Mouse (Mus musculus): ENCODE measurements around the gene Col26a1. TPM values are rescaled to one million over a fixed set of nuclear protein-coding genes. Genes with fewer than 3 reads are reported as not detected.

Col26a1 gene
- polyA plus RNA-seq (2016; fragmentation: Nextera tagmentation; extraction: Ambion mirVana), result 103 and 118 TPM in 2 replicates

DNA sequence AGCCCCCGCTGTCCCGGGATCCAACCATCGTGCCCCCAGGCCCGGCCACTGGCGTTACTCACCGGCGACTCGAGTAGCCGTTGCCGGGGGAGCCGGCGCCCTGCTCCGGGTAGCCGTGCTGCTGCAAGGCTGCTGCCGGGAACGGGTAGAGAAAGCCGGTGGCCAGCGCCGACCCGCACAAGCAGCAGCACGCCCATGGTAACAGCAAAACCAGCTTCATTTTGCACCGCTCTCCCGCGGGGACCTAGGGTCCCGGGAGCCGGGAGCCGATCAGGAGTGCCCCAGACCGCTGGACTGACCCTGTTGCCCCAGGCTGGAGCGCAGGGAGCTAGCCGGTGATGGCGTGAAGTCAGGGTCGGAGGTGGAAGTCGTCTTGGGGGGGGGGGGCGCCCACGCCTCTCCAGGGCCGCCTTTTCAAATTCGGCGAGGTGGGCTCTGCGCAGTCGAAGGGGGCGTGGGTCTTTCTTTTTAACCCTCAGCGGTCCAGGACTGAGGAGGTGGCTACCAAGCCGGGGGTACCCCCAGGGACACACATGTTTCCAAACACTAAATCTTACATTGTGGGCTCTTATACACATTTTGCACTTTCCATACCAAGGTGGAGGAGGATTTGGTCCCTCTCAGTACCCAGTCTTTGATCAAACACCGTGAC lies at the start of gene Col26a1:
TSS of gene Col26a1 (minus strand) at position 422 of the 652 bp plus-strand sequence.
- Histone ChIP-seq H3K4me3 (peak within 1 kb of the TSS; percentile 90), H3K27me3 (replicated peaks; ENCODE audit: low read depth, poor library complexity, severe bottlenecking) (peaks cover 33% of the 10 kb centered on the region), H3K9me3 (no peaks in the 10 kb centered on the region), H3K4me1 (peaks cover 54% of the 10 kb centered on the region), H3K36me3 (replicated peaks) (peaks cover 28% of the 10 kb centered on the region), H3K27ac (replicated peaks) (peak within 1 kb of the TSS; percentile 97)
- peak; percentile 80 for DNase-seq (ENCODE audit: low spot score)
- under 1% methylated on average over 44 of the region's 44 CpGs for WGBS

DNA sequence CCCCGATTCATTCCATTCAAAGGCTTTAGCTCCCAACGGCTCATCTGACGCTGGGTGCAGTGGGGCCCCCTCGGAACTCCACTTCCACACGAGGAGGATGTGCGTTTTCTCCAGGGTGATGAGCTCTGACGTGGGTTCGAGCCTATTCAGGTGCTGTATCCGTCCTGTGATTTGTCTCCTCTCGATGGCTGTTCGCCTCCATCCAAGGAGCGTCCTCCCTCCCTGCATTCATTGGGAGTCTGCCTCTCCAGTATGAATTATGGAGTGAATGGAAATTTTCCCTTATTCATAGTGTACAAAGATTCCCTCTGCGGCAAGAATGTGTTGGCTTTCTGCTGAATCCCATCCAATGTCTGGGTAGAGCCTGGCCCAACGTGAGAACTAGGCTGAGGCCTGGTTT lies 48.9 kb upstream of the Col26a1 start:
- 0 out of 2 replicates have a peak, but pooled peaks cover 4% of the 10 kb centered on the region for H3K36me3 ChIP-seq (replicated peaks)
- no peak for DNase-seq (ENCODE audit: low spot score)
- H3K9me3 ChIP-seq, result no peaks in the 10 kb centered on the region
- no peak overlapping the region for H3K27ac ChIP-seq (replicated peaks)
- H3K4me1 ChIP-seq, result peaks cover 5% of the 10 kb centered on the region
- no peak overlapping the region for H3K4me3 ChIP-seq
- WGBS, result 87% methylated on average over 14 of the region's 14 CpGs
- no peaks in the 10 kb centered on the region for H3K27me3 ChIP-seq (replicated peaks; ENCODE audit: low read depth, poor library complexity, severe bottlenecking)

DNA sequence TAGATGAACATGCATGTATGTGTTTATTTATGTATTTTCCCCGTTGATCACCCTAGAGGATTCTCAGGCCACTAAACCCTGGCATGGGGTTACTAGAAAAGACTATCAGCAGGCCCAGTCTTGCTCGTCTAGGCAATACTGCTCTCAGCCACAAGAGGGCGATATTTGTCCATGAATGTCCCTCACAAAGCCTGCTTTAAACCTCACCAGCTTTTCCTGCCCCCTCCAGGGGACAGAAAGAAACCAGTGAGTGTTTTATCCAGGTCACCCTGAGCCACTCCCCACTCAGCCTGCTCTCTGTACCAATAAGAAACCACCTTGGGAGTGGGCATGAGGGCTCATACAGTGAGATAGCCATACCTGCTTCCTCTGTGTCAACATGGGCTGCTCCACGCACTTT lies 46.1 kb upstream of the Col26a1 start:
- WGBS, result 21% methylated on average over 4 of the region's 4 CpGs
- peak; percentile 89 for DNase-seq (ENCODE audit: low spot score)
- Histone ChIP-seq H3K9me3 (no peaks in the 10 kb centered on the region), H3K27me3 (replicated peaks; ENCODE audit: low read depth, poor library complexity, severe bottlenecking) (no peaks in the 10 kb centered on the region), H3K4me1 (peaks cover 5% of the 10 kb centered on the region), H3K27ac (replicated peaks) (peak overlapping the region; percentile 79), H3K36me3 (replicated peaks) (peaks cover 13% of the 10 kb centered on the region), H3K4me3 (no peak overlapping the region)

DNA sequence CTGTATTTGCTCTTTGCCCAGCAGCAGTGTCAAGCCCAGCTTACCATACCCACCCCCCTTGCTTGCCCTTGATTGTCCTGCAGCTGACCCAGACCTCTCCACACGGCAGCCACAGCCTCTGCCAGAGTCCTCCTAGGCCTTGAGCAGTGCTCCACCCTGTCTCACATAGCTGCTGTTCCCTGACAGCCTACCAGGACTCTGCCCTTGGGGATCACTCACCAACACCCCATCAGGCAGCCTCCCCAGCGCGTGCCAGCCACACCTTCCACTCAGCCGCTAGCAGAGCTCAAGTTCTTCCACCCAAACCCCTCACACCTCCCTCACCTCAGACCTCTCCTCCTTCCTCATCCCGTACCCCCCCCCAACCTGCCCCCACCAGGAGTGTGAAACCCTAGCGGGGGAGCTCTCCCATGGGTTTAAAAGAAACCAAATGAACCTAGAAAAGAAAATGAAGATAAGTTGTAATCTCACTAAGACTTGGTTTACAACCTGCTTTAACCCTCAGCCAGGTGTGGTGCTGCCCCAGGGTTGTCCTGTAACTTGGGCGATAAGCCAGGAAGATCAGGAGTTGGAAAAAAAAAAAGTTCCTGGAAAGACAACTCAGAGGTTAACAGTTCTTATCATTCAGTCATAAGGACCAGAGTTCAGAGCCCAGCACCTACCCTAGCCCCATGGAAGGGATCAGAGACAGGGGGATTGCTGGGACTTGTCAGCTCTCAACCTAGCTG lies 40.9 kb upstream of the Col26a1 start:
- Histone ChIP-seq H3K4me3 (no peak overlapping the region), H3K27me3 (replicated peaks; ENCODE audit: low read depth, poor library complexity, severe bottlenecking) (no peaks in the 10 kb centered on the region), H3K4me1 (peaks cover 9% of the 10 kb centered on the region), H3K9me3 (no peaks in the 10 kb centered on the region), H3K36me3 (replicated peaks) (peaks cover 13% of the 10 kb centered on the region), H3K27ac (replicated peaks) (no peak overlapping the region)
- no peak for DNase-seq (ENCODE audit: low spot score)
- 74% methylated on average over 7 of the region's 7 CpGs for WGBS

DNA sequence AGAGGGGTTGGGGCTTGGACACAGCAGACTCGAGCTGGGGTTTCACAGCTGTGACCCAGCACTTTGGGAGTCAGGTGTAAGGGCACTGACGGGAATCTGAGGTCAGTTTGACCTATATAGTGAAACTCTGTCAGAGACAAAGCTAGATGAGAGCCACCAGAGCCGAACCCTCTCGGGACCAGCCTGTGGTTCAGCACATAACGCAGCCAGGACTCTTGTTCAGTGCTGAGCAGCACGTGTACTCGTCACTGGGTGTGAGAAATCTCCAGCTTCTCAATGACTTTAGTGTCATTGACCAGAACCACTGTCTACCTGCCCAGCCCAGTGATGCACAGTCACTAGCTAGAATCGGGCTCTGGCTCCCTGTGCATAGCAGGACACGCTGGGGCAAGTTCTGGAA lies 39.8 kb upstream of the Col26a1 start:
- 82% methylated on average over 9 of the region's 9 CpGs for WGBS
- DNase-seq (ENCODE audit: low spot score), result no peak

DNA sequence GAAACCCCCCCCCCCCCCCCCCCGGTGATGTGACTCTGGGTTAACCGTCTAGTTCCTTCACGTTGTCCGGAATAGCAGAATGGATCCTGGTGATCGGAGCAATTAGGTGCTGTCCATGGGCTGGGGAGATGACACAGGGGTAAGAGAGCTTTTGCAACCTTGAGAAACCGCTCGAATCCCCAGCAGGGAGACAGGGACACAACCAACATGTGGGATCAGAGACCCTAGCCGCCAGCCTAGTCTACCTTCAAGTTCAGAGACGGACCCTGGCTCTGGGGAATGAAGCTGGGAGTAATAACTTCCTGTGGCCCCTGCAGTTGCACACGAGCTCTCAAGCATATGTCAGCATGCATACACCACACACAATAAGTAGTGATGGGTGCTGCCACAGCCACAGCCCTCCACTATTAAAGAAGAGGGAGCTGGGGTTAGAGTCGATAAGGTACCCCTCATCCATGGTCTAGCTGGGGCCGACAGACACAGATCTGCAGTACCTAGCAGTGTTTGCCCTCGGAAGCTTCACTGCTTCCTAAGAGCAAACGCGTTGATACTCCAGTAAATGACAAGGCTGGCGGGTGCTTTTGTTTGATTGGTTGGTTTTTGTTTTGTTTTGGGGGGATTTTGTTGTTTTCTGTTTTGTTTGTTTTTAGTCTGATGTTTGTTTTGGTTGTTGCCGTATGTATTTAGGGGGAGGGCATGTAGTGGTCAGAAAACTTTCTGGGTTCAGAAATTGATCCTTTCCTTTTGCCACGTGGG lies 36.7 kb upstream of the Col26a1 start:
- Histone ChIP-seq H3K36me3 (replicated peaks) (no peaks in the 10 kb centered on the region), H3K27ac (replicated peaks) (peak overlapping the region; percentile 86), H3K27me3 (replicated peaks; ENCODE audit: low read depth, poor library complexity, severe bottlenecking) (no peaks in the 10 kb centered on the region), H3K4me1 (peaks cover 9% of the 10 kb centered on the region), H3K9me3 (0 out of 2 replicates have a peak, but pooled peaks cover 3% of the 10 kb centered on the region), H3K4me3 (peak overlapping the region; percentile 74)
- peak; percentile 21 for DNase-seq (ENCODE audit: low spot score)
- WGBS, result 25% methylated on average over 18 of the region's 18 CpGs

More for the DNA sequence above, 39.8 kb upstream of the Col26a1 start:
- H3K9me3 ChIP-seq, result 0 out of 2 replicates have a peak, but pooled peaks cover under 1% of the 10 kb centered on the region
- no peaks in the 10 kb centered on the region for H3K27me3 ChIP-seq (replicated peaks; ENCODE audit: low read depth, poor library complexity, severe bottlenecking)
- H3K36me3 ChIP-seq (replicated peaks), result peaks cover 13% of the 10 kb centered on the region
- peaks cover 9% of the 10 kb centered on the region for H3K4me1 ChIP-seq
- H3K4me3 ChIP-seq, result no peak overlapping the region
- no peak overlapping the region for H3K27ac ChIP-seq (replicated peaks)

DNA sequence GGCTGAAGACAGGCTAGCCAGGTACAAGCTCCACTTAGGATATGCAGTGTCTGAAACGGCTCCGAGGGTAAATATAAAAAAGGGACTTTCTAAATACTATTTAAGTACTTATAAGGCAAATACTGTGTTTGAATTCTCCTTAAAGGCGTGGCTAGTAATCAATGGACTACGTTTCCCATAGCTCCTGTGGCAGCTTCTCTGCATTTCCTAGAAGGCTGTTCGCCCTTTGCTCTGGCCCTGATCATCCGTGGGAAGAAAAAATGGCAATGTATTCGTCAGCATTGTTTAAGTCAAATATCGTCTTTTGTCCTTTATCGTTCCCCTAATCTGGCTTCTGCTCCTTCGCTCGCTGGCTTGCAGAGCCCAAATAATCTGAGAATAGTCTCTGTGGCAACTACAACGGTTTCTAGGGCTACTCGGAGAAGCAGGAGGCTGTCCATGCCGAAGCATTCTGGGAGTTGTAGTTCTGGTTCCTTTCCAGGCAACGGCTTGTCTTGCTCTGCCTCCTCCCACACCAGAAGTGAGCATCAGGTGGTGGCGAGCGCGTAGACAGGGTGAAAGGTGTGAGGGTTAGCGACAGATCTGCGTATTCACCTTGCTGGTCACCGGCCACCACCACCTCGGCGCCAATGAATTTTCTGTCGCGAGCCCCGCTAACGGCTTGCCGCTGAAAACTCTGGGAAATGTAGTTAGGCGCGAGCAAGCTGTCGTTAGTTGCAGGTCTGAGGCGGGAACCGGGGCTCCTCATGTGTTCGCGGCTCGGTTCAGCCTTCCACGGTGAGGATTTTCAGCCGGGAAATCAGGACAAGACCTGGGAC lies 35.9 kb upstream of the Col26a1 start:
- 5% methylated on average over 38 of the region's 38 CpGs for WGBS

DNA sequence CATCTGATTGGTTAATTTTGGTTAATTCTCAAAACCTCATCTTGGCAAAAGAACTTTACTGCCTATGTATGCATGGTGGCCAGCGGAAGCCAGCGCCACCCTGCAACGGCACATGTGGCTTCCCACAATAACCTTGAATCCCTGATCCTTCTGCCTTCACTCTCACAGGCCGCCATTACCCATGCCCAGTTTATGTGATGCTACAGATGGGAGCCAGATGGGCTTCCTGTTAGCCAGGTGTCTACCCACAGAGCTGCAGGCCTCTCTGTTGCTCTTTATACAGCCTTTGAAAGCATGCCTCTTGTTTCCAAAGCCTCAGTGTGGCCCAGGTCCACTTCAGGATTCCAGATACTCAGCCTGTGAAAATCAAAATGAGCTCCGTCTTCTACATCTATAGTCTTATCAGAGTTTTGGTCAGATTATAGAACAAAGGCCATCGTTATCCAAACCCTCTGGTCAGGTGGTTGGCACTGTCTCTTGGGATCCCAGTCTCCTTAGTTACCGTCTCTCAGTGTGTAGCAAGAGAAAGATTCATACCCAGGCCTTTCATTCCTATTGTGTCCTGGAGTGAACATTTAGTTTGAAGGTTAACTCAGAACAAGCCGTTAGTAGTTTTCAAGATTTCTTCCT lies 34.7 kb upstream of the Col26a1 start:
- Histone ChIP-seq H3K36me3 (replicated peaks) (peaks cover 18% of the 10 kb centered on the region), H3K27ac (replicated peaks) (no peak overlapping the region), H3K4me3 (no peak overlapping the region), H3K4me1 (peaks cover 9% of the 10 kb centered on the region), H3K9me3 (0 out of 2 replicates have a peak, but pooled peaks cover 3% of the 10 kb centered on the region), H3K27me3 (replicated peaks; ENCODE audit: low read depth, poor library complexity, severe bottlenecking) (no peaks in the 10 kb centered on the region)
- 95% methylated on average over 8 of the region's 8 CpGs for WGBS
- DNase-seq (ENCODE audit: low spot score), result no peak

More for the DNA sequence above, 35.9 kb upstream of the Col26a1 start:
- Histone ChIP-seq H3K36me3 (replicated peaks) (peaks cover 7% of the 10 kb centered on the region), H3K9me3 (0 out of 2 replicates have a peak, but pooled peaks cover 3% of the 10 kb centered on the region), H3K4me1 (peaks cover 9% of the 10 kb centered on the region), H3K4me3 (peak overlapping the region; percentile 74), H3K27ac (replicated peaks) (peak overlapping the region; percentile 86), H3K27me3 (replicated peaks; ENCODE audit: low read depth, poor library complexity, severe bottlenecking) (no peaks in the 10 kb centered on the region)
- DNase-seq (ENCODE audit: low spot score), result peak; percentile 82

DNA sequence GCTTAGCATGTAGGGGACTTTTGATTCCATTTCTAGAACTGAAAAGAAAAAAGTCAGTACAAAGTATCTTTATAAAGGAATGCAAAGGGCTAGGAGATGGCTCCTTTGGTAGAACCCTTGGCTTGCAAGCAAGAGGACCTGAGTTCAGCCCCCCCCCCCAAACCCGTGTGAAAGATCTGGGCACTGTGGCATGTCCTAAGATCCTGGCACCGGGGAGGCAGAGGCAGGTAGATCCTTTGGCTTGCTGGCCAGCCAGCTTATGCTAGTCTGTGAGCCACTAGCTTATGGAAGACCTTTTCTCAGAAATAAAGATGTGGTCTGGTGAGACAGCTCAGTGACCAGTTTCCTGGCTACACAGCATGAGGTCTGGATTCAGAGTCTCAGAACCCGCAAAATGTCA lies 31.2 kb upstream of the Col26a1 start:
- 84% methylated on average over 3 of the region's 3 CpGs for WGBS
- Histone ChIP-seq H3K36me3 (replicated peaks) (peaks cover 40% of the 10 kb centered on the region), H3K27ac (replicated peaks) (no peak overlapping the region), H3K4me3 (no peak overlapping the region), H3K9me3 (0 out of 2 replicates have a peak, but pooled peaks cover 3% of the 10 kb centered on the region), H3K27me3 (replicated peaks; ENCODE audit: low read depth, poor library complexity, severe bottlenecking) (no peaks in the 10 kb centered on the region), H3K4me1 (peaks cover 2% of the 10 kb centered on the region; the same call in 1 of the 2 replicates)
- no peak for DNase-seq (ENCODE audit: low spot score)

DNA sequence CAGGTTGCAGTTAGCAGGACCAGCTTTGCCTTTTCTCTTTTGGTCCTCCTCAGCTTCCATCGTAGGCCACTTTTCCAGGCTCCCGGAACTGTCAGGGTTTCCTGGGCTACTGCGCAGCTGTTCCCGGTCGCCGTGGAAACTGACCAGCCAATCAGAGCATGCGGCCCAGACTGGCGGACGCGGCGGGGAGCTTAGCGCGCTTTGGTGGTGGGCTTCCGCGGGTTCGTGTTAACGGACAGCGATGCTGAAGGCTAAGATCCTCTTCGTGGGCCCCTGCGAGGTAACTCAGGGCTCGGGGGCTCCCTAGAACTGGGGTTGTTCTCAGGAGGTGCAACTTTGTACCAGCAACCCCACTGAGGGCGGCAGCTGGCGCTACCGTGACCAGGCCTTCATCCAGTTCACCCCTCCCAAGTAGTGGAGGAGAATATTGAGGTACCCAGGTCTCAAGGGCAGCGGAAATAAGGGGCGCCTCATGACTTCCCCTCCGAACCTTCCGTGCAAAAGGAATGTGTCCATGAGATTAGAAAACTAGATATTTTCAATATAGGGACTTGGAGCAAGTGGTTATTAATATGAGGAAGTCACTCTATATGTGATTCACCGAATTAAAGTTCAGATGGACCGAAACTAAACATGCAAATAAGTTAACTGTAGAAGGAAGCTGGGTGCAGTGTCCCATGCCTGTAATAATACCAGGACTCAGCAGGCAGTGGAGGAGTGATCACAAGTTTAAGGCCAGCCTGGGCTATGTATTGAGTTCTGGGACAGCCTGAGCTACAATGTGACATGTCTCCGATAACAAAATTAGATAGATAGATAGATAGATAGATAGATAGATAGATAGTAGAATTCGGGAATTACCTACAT lies 25.2 kb upstream of the Col26a1 start, which contains the start of gene Ift22:
TSS of gene Ift22 (plus strand) at position 160 of the 867 bp plus-strand sequence.
- H3K9me3 ChIP-seq, result no peaks in the 10 kb centered on the region
- peak within 1 kb of the TSS; percentile 79 for H3K27ac ChIP-seq (replicated peaks)
- peak; percentile 95 for DNase-seq (ENCODE audit: low spot score)
- peaks cover 27% of the 10 kb centered on the region for H3K36me3 ChIP-seq (replicated peaks)
- H3K4me3 ChIP-seq, result peak within 1 kb of the TSS; percentile 76
- H3K4me1 ChIP-seq, result peaks cover 18% of the 10 kb centered on the region
- 10% methylated on average over 32 of the region's 32 CpGs for WGBS
- no peaks in the 10 kb centered on the region for H3K27me3 ChIP-seq (replicated peaks; ENCODE audit: low read depth, poor library complexity, severe bottlenecking)

DNA sequence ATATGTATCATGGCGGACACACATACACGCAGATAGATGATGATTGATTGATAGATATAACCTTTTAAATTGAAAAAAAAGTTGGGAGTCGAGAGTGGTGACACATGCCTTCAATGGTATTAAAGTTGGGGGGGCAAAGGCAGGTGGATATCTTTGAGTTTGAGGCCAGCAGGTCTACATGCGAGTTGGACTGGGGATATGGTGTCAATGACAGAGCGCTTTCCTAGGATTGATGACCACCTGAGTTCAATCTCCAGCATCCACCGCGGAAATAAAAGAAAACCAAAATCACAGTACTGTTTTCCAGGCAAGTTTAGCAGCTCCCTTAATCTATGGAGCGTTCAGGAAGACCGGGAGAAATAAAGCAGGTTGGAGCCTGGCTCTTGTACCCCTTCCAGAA lies 24.6 kb upstream of the Col26a1 start:
- H3K4me1 ChIP-seq, result peaks cover 18% of the 10 kb centered on the region
- H3K27ac ChIP-seq (replicated peaks), result peak overlapping the region; percentile 79
- H3K9me3 ChIP-seq, result no peaks in the 10 kb centered on the region
- H3K27me3 ChIP-seq (replicated peaks; ENCODE audit: low read depth, poor library complexity, severe bottlenecking), result no peaks in the 10 kb centered on the region
- H3K36me3 ChIP-seq (replicated peaks), result peaks cover 21% of the 10 kb centered on the region
- WGBS, result 45% methylated on average over 9 of the region's 9 CpGs
- DNase-seq (ENCODE audit: low spot score), result no peak
- peak overlapping the region; percentile 76 for H3K4me3 ChIP-seq

Measured in embryonic facial prominence, embryonic 10.5 days (tissue).